8 mouse cellular contexts compared by ENCODE assay signal in the genomic region with DNA sequence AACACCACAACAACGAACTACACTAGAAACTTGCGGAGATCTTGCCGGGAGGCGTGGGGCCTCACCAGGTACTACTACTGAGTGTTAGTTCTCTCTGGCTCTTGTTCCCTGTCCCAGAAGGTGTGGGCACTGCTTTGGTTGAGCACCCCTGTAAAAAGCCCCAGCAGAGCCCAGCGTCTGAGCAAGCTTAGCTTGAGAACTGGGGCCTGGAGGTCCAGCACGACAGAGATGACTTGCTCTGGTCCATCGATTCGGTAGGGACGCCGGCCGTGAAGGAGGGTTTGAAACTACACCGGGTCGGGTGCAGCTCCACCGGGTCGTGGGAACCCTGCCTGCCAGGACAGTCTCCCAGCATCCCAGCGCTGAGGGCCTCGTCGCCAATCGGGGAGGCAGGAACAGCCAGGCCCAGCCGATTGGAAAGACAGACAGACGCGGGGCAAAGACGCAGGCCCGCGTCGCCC. TPM values are rescaled to one million over a fixed set of nuclear protein-coding genes. Genes with fewer than 3 reads are reported as not detected.
DNase-seq lines count a peak whose midpoint lies in the region; ATAC-seq and TF ChIP-seq lines count a peak whose summit lies in the region.

No protein-coding gene starts in this region.

- H3K4me1 ChIP-seq in liver, adult 2 months (ENCODE audit: control insufficient read depth, insufficient read depth, low read length), result peaks cover 31% of the 10 kb centered on the region
- H3K4me1 ChIP-seq in embryonic facial prominence, embryonic 13.5 days, result peaks cover 70% of the 10 kb centered on the region
- peaks cover 50% of the 10 kb centered on the region for H3K4me1 ChIP-seq in hindbrain, embryonic 16.5 days (ENCODE audit: control insufficient read depth, insufficient read depth, low read depth, low read length)
- H3K4me1 ChIP-seq in lung, postnatal 0 days (ENCODE audit: insufficient read depth, low read depth, low read length), result peaks cover 47% of the 10 kb centered on the region

- DNase-seq in liver, adult 2 months (ENCODE audit: extremely low read depth, low read depth, low spot score), result peak; percentile 39
- DNase-seq in liver, result no peak
- DNase-seq in lung, postnatal 0 days (ENCODE audit: low spot score), result peak; percentile 43
- DNase-seq in thymus, adult 18-20 months, result no peak
- DNase-seq in natural killer cell, adult 2 months (ENCODE audit: low spot score in 2 of 2), result no peak

- peaks cover 24% of the 10 kb centered on the region for H3K79me2 ChIP-seq in liver, adult 2 months (ENCODE audit: control insufficient read depth, insufficient read depth, low read length)

- H3K9me3 ChIP-seq in embryonic facial prominence, embryonic 13.5 days, result no peaks in the 10 kb centered on the region
- H3K9me3 ChIP-seq in hindbrain, embryonic 16.5 days (ENCODE audit: control insufficient read depth, low read length), result no peaks in the 10 kb centered on the region
- no peaks in the 10 kb centered on the region for H3K9me3 ChIP-seq in lung, postnatal 0 days (ENCODE audit: low read length)

- H3K27me3 ChIP-seq in liver, adult 2 months (ENCODE audit: control insufficient read depth, insufficient read depth, low read length), result no peaks in the 10 kb centered on the region
- H3K27me3 ChIP-seq in embryonic facial prominence, embryonic 13.5 days, result no peaks in the 10 kb centered on the region
- H3K27me3 ChIP-seq in hindbrain, embryonic 16.5 days (replicated peaks; ENCODE audit: control insufficient read depth, insufficient read depth, low read length), result no peaks in the 10 kb centered on the region
- H3K27me3 ChIP-seq in lung, postnatal 0 days (replicated peaks; ENCODE audit: insufficient read depth, low read length), result no peaks in the 10 kb centered on the region

- H3K4me2 ChIP-seq in embryonic facial prominence, embryonic 13.5 days, result peak overlapping the region; percentile 93
- peak overlapping the region; percentile 92 for H3K4me2 ChIP-seq in hindbrain, embryonic 16.5 days (ENCODE audit: low read length)
- peak overlapping the region; percentile 81 for H3K4me2 ChIP-seq in lung, postnatal 0 days (replicated peaks; ENCODE audit: low read depth, low read length)

- H3K4me3 ChIP-seq in liver, adult 2 months (ENCODE audit: insufficient read depth, low read depth, low read length), result peak overlapping the region; percentile 82
- H3K4me3 ChIP-seq in embryonic facial prominence, embryonic 13.5 days, result peak overlapping the region; percentile 83
- peak overlapping the region; percentile 85 for H3K4me3 ChIP-seq in hindbrain, embryonic 16.5 days (ENCODE audit: low read length)
- peak overlapping the region; percentile 70 for H3K4me3 ChIP-seq in lung, postnatal 0 days (ENCODE audit: low read depth, low read length)

- H3K36me3 ChIP-seq in liver, adult 2 months (ENCODE audit: control insufficient read depth, insufficient read depth, low read length), result no peaks in the 10 kb centered on the region
- peaks cover 4% of the 10 kb centered on the region; the same call in 1 of the 2 replicates for H3K36me3 ChIP-seq in embryonic facial prominence, embryonic 13.5 days
- no peaks in the 10 kb centered on the region for H3K36me3 ChIP-seq in hindbrain, embryonic 16.5 days (ENCODE audit: control insufficient read depth, insufficient read depth, low read length)
- H3K36me3 ChIP-seq in lung, postnatal 0 days (ENCODE audit: insufficient read depth, low read length), result no peaks in the 10 kb centered on the region

- TF ChIP-seq EP300 in lung, postnatal 0 days (IDR thresholded peaks at IDR 0.05), result no peak

- no peak for TF ChIP-seq POLR2A in liver, adult 2 months (IDR thresholded peaks at IDR 0.05; ENCODE audit: extremely low read depth, insufficient read depth, low read length)

- ATAC-seq in embryonic facial prominence, embryonic 13.5 days (ENCODE audit: insufficient number of reproducible peaks, insufficient read depth, low FRiP score, low TSS enrichment, low read depth), result no peak
- ATAC-seq in hindbrain, embryonic 16.5 days, result no peak
- ATAC-seq in lung, postnatal 0 days, result 0 out of 2 replicates have a peak, but pooled peaks have one; percentile 0
- ATAC-seq in megakaryocyte progenitor cell, adult 5-6 weeks (replicated peaks; ENCODE audit: poor library complexity), result no peak

- peak overlapping the region; percentile 96 for H3K27ac ChIP-seq in liver, adult 2 months (replicated peaks; ENCODE audit: insufficient read depth, low read depth, low read length)
- peak overlapping the region; percentile 95 for H3K27ac ChIP-seq in embryonic facial prominence, embryonic 13.5 days
- peak overlapping the region; percentile 95 for H3K27ac ChIP-seq in hindbrain, embryonic 16.5 days (ENCODE audit: low read depth, low read length)
- H3K27ac ChIP-seq in lung, postnatal 0 days (ENCODE audit: low read length), result peak overlapping the region; percentile 90

- peak overlapping the region; percentile 87 for H3K9ac ChIP-seq in liver, adult 2 months (ENCODE audit: low read depth, low read length)
- peak overlapping the region; percentile 92 for H3K9ac ChIP-seq in embryonic facial prominence, embryonic 13.5 days
- peak overlapping the region; percentile 94 for H3K9ac ChIP-seq in hindbrain, embryonic 16.5 days (ENCODE audit: low read depth, low read length)
- H3K9ac ChIP-seq in lung, postnatal 0 days (replicated peaks; ENCODE audit: low read depth), result peak overlapping the region; percentile 56

- TF ChIP-seq CTCF in liver, adult 2 months (IDR thresholded peaks at IDR 0.05; ENCODE audit: low read depth, low read length), result no peak
- no peak for TF ChIP-seq CTCF in lung, postnatal 0 days (IDR thresholded peaks at IDR 0.05)

- WGBS in liver, adult 2 months, result under 1% methylated on average over 26 of the region's 26 CpGs
- WGBS in embryonic facial prominence, embryonic 13.5 days, result under 1% methylated on average over 25 of the region's 26 CpGs
- WGBS in hindbrain, embryonic 16.5 days, result under 1% methylated on average over 26 of the region's 26 CpGs
- 0% methylated on average over 16 of the region's 26 CpGs for WGBS in lung, postnatal 0 days

RNA-seq across cellular contexts. Expression of gene Plxnb2, which starts 0.5 kb away (rescaled TPM):
- total RNA-seq in liver, adult 2 months (2014; rRNA removed), result 80.0 and 111 TPM in 2 replicates
- 189 and 199 TPM in 2 replicates for polyA plus RNA-seq in liver, adult 2 months (2012; rRNA removed)
- 130 and 157 TPM in 2 replicates for polyA plus RNA-seq in embryonic facial prominence, embryonic 13.5 days (2015; fragmentation: Nextera tagmentation; extraction: Ambion mirVana)
- 85.2 and 106 TPM in 2 replicates for polyA plus RNA-seq in hindbrain, embryonic 16.5 days (2015; fragmentation: Nextera tagmentation; extraction: Ambion mirVana)
- polyA plus RNA-seq in lung, postnatal 0 days (2015; fragmentation: Nextera tagmentation; extraction: Ambion mirVana), result 73.1 and 104 TPM in 2 replicates
- total RNA-seq in megakaryocyte progenitor cell, adult 5-6 weeks (2015), result 12.1 and 12.6 TPM in 2 replicates
- total RNA-seq in megakaryocyte progenitor cell, adult 5-6 weeks (2017), result 9.3 and 14.5 TPM in 2 replicates

RNA-seq across cellular contexts. Expression of gene Dennd6b, which starts 16.2 kb away (rescaled TPM):
- total RNA-seq in liver, adult 2 months (2014; rRNA removed), result 2.8 and 3.4 TPM in 2 replicates
- 8.4 and 10.0 TPM in 2 replicates for polyA plus RNA-seq in liver, adult 2 months (2012; rRNA removed)
- polyA plus RNA-seq in embryonic facial prominence, embryonic 13.5 days (2015; fragmentation: Nextera tagmentation; extraction: Ambion mirVana), result 21.3 TPM in 2 replicates
- polyA plus RNA-seq in hindbrain, embryonic 16.5 days (2015; fragmentation: Nextera tagmentation; extraction: Ambion mirVana), result 86.6 and 93.2 TPM in 2 replicates
- 4.4 and 5.0 TPM in 2 replicates for polyA plus RNA-seq in lung, postnatal 0 days (2015; fragmentation: Nextera tagmentation; extraction: Ambion mirVana)
- total RNA-seq in megakaryocyte progenitor cell, adult 5-6 weeks (2015), result 1.6 and 2.4 TPM in 2 replicates
- 1.3 and 2.5 TPM in 2 replicates for total RNA-seq in megakaryocyte progenitor cell, adult 5-6 weeks (2017)

RNA-seq across cellular contexts. Expression of gene Mapk11, which starts 30.7 kb away (rescaled TPM):
- total RNA-seq in liver, adult 2 months (2014; rRNA removed), result 0.74 and 1.1 TPM in 2 replicates
- 1.1 and 1.3 TPM in 2 replicates for polyA plus RNA-seq in liver, adult 2 months (2012; rRNA removed)
- polyA plus RNA-seq in embryonic facial prominence, embryonic 13.5 days (2015; fragmentation: Nextera tagmentation; extraction: Ambion mirVana), result 13.3 and 13.5 TPM in 2 replicates
- 23.7 and 28.3 TPM in 2 replicates for polyA plus RNA-seq in hindbrain, embryonic 16.5 days (2015; fragmentation: Nextera tagmentation; extraction: Ambion mirVana)
- polyA plus RNA-seq in lung, postnatal 0 days (2015; fragmentation: Nextera tagmentation; extraction: Ambion mirVana), result 7.4 and 8.5 TPM in 2 replicates
- total RNA-seq in megakaryocyte progenitor cell, adult 5-6 weeks (2015), result not detected in 2 replicates
- 0.10 TPM in 1 of 2 replicates, not detected in the other for total RNA-seq in megakaryocyte progenitor cell, adult 5-6 weeks (2017)

RNA-seq across cellular contexts. Expression of gene Ppp6r2, which starts 31.2 kb away (rescaled TPM):
- 43.9 and 57.5 TPM in 2 replicates for total RNA-seq in liver, adult 2 months (2014; rRNA removed)
- polyA plus RNA-seq in liver, adult 2 months (2012; rRNA removed), result 115 and 143 TPM in 2 replicates
- 40.0 and 41.7 TPM in 2 replicates for polyA plus RNA-seq in embryonic facial prominence, embryonic 13.5 days (2015; fragmentation: Nextera tagmentation; extraction: Ambion mirVana)
- 59.4 and 71.5 TPM in 2 replicates for polyA plus RNA-seq in hindbrain, embryonic 16.5 days (2015; fragmentation: Nextera tagmentation; extraction: Ambion mirVana)
- 22.7 and 24.1 TPM in 2 replicates for polyA plus RNA-seq in lung, postnatal 0 days (2015; fragmentation: Nextera tagmentation; extraction: Ambion mirVana)
- total RNA-seq in megakaryocyte progenitor cell, adult 5-6 weeks (2015), result 8.5 and 11.8 TPM in 2 replicates
- 9.8 and 11.2 TPM in 2 replicates for total RNA-seq in megakaryocyte progenitor cell, adult 5-6 weeks (2017)

RNA-seq across cellular contexts. Expression of gene Mapk12, which starts 39.6 kb away (rescaled TPM):
- 2.4 and 3.3 TPM in 2 replicates for total RNA-seq in liver, adult 2 months (2014; rRNA removed)
- 1.6 and 2.1 TPM in 2 replicates for polyA plus RNA-seq in liver, adult 2 months (2012; rRNA removed)
- 4.6 and 4.7 TPM in 2 replicates for polyA plus RNA-seq in embryonic facial prominence, embryonic 13.5 days (2015; fragmentation: Nextera tagmentation; extraction: Ambion mirVana)
- polyA plus RNA-seq in hindbrain, embryonic 16.5 days (2015; fragmentation: Nextera tagmentation; extraction: Ambion mirVana), result 4.1 and 4.4 TPM in 2 replicates
- 13.0 and 14.4 TPM in 2 replicates for polyA plus RNA-seq in lung, postnatal 0 days (2015; fragmentation: Nextera tagmentation; extraction: Ambion mirVana)
- total RNA-seq in megakaryocyte progenitor cell, adult 5-6 weeks (2015), result 0.49 TPM in 1 of 2 replicates, not detected in the other
- 0.04 and 0.47 TPM in 2 replicates for total RNA-seq in megakaryocyte progenitor cell, adult 5-6 weeks (2017)

Comparison
In these comparisons a context has a peak if more than half of its experiments do, and no peak if none do; other contexts are left out.
1. DNase-seq: peak in liver, adult 2 months (single experiment) and lung, postnatal 0 days (single experiment); none in liver (single experiment), thymus, adult 18-20 months (0 of 2) and natural killer cell, adult 2 months (0 of 2).
2. Peak in every context shown above with its lines, with median percentiles within 50 percentile points of each other: H3K27ac ChIP-seq, H3K4me3 ChIP-seq, H3K9ac ChIP-seq and H3K4me2 ChIP-seq.